Mouse (Mus musculus) kidney, embryonic 15.5 days (tissue): ENCODE measurements at regions not wholly inside any gene's neighbourhood (a gene's known extent, or its start where the extent isn't known, plus 50 kb on each side); places are given as distances from the start of the nearest gene placed in this dataset.
"Not testable (repeated sequence)": the region's sequence is repeated elsewhere in the genome, so short reads cannot be mapped to it uniquely, and the experiment has no call there.

Experiments
- ATAC-seq: fragments of 200-750 bp; cut with Nextera tagmentation; replicated peaks from 2 replicates; pipeline ENCODE4 v1.8.0; 2017; ENCODE audit warnings: moderate TSS enrichment; ENCODE audit not compliant: low FRiP score
- H3K27ac ChIP-seq: fragments of 300-500 bp; sonication (generic); 2 replicates; pipeline ENCODE4 v1.5.1; 2015; ENCODE audit warnings: mild to moderate bottlenecking, inconsistent platforms
- H3K27me3 ChIP-seq: fragments of 300-500 bp; sonication (generic); 2 replicates; pipeline ENCODE4 v1.6.1; 2015; ENCODE audit warnings: inconsistent platforms
- H3K36me3 ChIP-seq: fragments of 300-500 bp; sonication (generic); 2 replicates; pipeline ENCODE4 v1.6.1; 2015; ENCODE audit warnings: inconsistent platforms
- H3K4me1 ChIP-seq: fragments of 300-500 bp; sonication (generic); 2 replicates; pipeline ENCODE4 v1.6.1; 2015; ENCODE audit warnings: inconsistent platforms
- H3K4me2 ChIP-seq: fragments of 300-500 bp; sonication (generic); 2 replicates; pipeline ENCODE4 v1.6.1; 2015; ENCODE audit warnings: moderate library complexity, mild to moderate bottlenecking, inconsistent platforms
- H3K4me3 ChIP-seq: fragments of 300-500 bp; sonication (generic); replicated peaks from 2 replicates; pipeline ENCODE4 v1.5.1; 2015; ENCODE audit warnings: mild to moderate bottlenecking, inconsistent platforms
- H3K9ac ChIP-seq: fragments of 300-500 bp; sonication (generic); 2 replicates; pipeline ENCODE4 v1.6.1; 2015; ENCODE audit warnings: mild to moderate bottlenecking, inconsistent platforms
- H3K9me3 ChIP-seq: fragments of 300-500 bp; sonication (generic); replicated peaks from 2 replicates; pipeline ENCODE4 v1.6.1; 2016; ENCODE audit warnings: inconsistent platforms
- WGBS: fragments of 180-500 bp; shearing (Covaris S2); methylation state at CpG from one replicate; pipeline ENCODE4 v1.1.7; 2015; ENCODE audit warnings: mixed read lengths; 5-methylcytosine and 5-hydroxymethylcytosine counted together

- Histone ChIP-seq H3K4me2 (no peak overlapping the region), H3K4me3 (no peak overlapping the region), H3K4me1 (peaks cover 17% of the 10 kb centered on the region), H3K9ac (no peak overlapping the region), H3K27me3 (no peaks in the 10 kb centered on the region), H3K36me3 (no peaks in the 10 kb centered on the region), H3K27ac (no peak overlapping the region), H3K9me3 (no peaks in the 10 kb centered on the region)
- WGBS: 81% methylated on average over 11 of the region's 11 CpGs
- ATAC-seq: no peak
Observed at GRCm38 (mm10) chr17:29430401-29430800, 60.2 kb upstream of the Pim1 start.

GRCm38 (mm10) chr17:29430806-29431205, 59.7 kb upstream of the Pim1 start:
- H3K36me3 ChIP-seq: no peaks in the 10 kb centered on the region
- ATAC-seq: no peak
- WGBS: 95% methylated on average over 6 of the region's 6 CpGs

GRCm38 (mm10) chr17:29431553-29432297, 58.8 kb upstream of the Pim1 start:
- ATAC-seq: no peak
- Histone ChIP-seq H3K4me3 (no peak overlapping the region), H3K4me1 (peaks cover 19% of the 10 kb centered on the region), H3K4me2 (no peak overlapping the region), H3K27ac (no peak overlapping the region), H3K36me3 (no peaks in the 10 kb centered on the region), H3K9me3 (no peaks in the 10 kb centered on the region), H3K9ac (no peak overlapping the region), H3K27me3 (no peaks in the 10 kb centered on the region)
- 64% methylated on average over 8 of the region's 8 CpGs for WGBS

More at GRCm38 (mm10) chr17:29430806-29431205, 59.7 kb upstream of the Pim1 start:
- no peak overlapping the region for H3K27ac ChIP-seq
- H3K4me1 ChIP-seq: peaks cover 17% of the 10 kb centered on the region
- no peak overlapping the region for H3K9ac ChIP-seq
- H3K27me3 ChIP-seq: no peaks in the 10 kb centered on the region
- H3K4me3 ChIP-seq: no peak overlapping the region
- no peak overlapping the region for H3K4me2 ChIP-seq
- H3K9me3 ChIP-seq: no peaks in the 10 kb centered on the region

- WGBS: 91% methylated on average over 8 of the region's 8 CpGs
Observed at GRCm38 (mm10) chr17:29432666-29433065, 57.9 kb upstream of the Pim1 start.

GRCm38 (mm10) chr17:29433370-29433769, 57.2 kb upstream of the Pim1 start:
- H3K36me3 ChIP-seq: no peaks in the 10 kb centered on the region
- 75% methylated on average over 8 of the region's 8 CpGs for WGBS
- H3K9ac ChIP-seq: no peak overlapping the region
- H3K9me3 ChIP-seq: no peaks in the 10 kb centered on the region
- no peaks in the 10 kb centered on the region for H3K27me3 ChIP-seq
- H3K4me1 ChIP-seq: peaks cover 26% of the 10 kb centered on the region
- no peak overlapping the region for H3K27ac ChIP-seq
- H3K4me3 ChIP-seq: no peak overlapping the region
- no peak for ATAC-seq
- H3K4me2 ChIP-seq: no peak overlapping the region

More at GRCm38 (mm10) chr17:29432666-29433065, 57.9 kb upstream of the Pim1 start:
- Histone ChIP-seq H3K4me1 (peaks cover 26% of the 10 kb centered on the region), H3K27me3 (no peaks in the 10 kb centered on the region), H3K9me3 (no peaks in the 10 kb centered on the region), H3K36me3 (no peaks in the 10 kb centered on the region), H3K27ac (no peak overlapping the region), H3K9ac (no peak overlapping the region), H3K4me2 (no peak overlapping the region), H3K4me3 (no peak overlapping the region)
- ATAC-seq: no peak

GRCm38 (mm10) chr17:29434074-29434944, 56.2 kb upstream of the Pim1 start:
- 85% methylated on average over 20 of the region's 20 CpGs for WGBS
- H3K9ac ChIP-seq: no peak overlapping the region
- no peak overlapping the region for H3K4me2 ChIP-seq
- no peak overlapping the region for H3K4me3 ChIP-seq
- no peaks in the 10 kb centered on the region for H3K9me3 ChIP-seq
- no peaks in the 10 kb centered on the region for H3K36me3 ChIP-seq
- no peak overlapping the region for H3K27ac ChIP-seq
- no peak for ATAC-seq
- H3K4me1 ChIP-seq: peaks cover 30% of the 10 kb centered on the region
- no peaks in the 10 kb centered on the region for H3K27me3 ChIP-seq

GRCm38 (mm10) chr17:29435345-29436006, 55.1 kb upstream of the Pim1 start:
- no peaks in the 10 kb centered on the region for H3K27me3 ChIP-seq
- no peak overlapping the region for H3K27ac ChIP-seq
- H3K9me3 ChIP-seq: no peaks in the 10 kb centered on the region
- H3K4me1 ChIP-seq: peaks cover 40% of the 10 kb centered on the region
- ATAC-seq: no peak
- H3K4me3 ChIP-seq: no peak overlapping the region
- H3K36me3 ChIP-seq: no peaks in the 10 kb centered on the region
- H3K4me2 ChIP-seq: no peak overlapping the region
- H3K9ac ChIP-seq: no peak overlapping the region
- WGBS: 92% methylated on average over 9 of the region's 9 CpGs

- H3K27me3 ChIP-seq, ATAC-seq, H3K9me3 ChIP-seq, H3K36me3 ChIP-seq: not testable (repeated sequence)
- peaks cover 46% of the 10 kb centered on the region for H3K4me1 ChIP-seq
- peak overlapping the region; percentile 46; the same call in 1 of the 2 replicates for H3K4me3 ChIP-seq
- 71% methylated on average over 9 of the region's 9 CpGs for WGBS
- peak overlapping the region; percentile 92 for H3K27ac ChIP-seq
- peak overlapping the region; percentile 80 for H3K4me2 ChIP-seq
- peak overlapping the region; percentile 27; the same call in 1 of the 2 replicates for H3K9ac ChIP-seq
Observed at GRCm38 (mm10) chr17:29436484-29436870, 54.1 kb upstream of the Pim1 start.

- H3K4me3 ChIP-seq: peak overlapping the region; percentile 46
- H3K4me1 ChIP-seq: peaks cover 45% of the 10 kb centered on the region
- peak overlapping the region; percentile 27 for H3K9ac ChIP-seq
- H3K4me2 ChIP-seq: peak overlapping the region; percentile 80
- H3K27ac ChIP-seq: peak overlapping the region; percentile 92
- H3K9me3 ChIP-seq: no peaks in the 10 kb centered on the region
- under 1% methylated on average over 36 of the region's 36 CpGs for WGBS
- no peaks in the 10 kb centered on the region for H3K36me3 ChIP-seq
- H3K27me3 ChIP-seq: no peaks in the 10 kb centered on the region
- ATAC-seq: peak; percentile 89
Observed at GRCm38 (mm10) chr17:29436871-29437534, 53.5 kb upstream of the Pim1 start.

GRCm38 (mm10) chr17:29437535-29438324, 52.8 kb upstream of the Pim1 start:
- Histone ChIP-seq H3K27ac (peak overlapping the region; percentile 92), H3K9ac (peak overlapping the region; percentile 27), H3K9me3 (no peaks in the 10 kb centered on the region), H3K36me3 (no peaks in the 10 kb centered on the region), H3K4me3 (peak overlapping the region; percentile 46), H3K27me3 (no peaks in the 10 kb centered on the region), H3K4me2 (peak overlapping the region; percentile 80), H3K4me1 (peaks cover 47% of the 10 kb centered on the region)
- WGBS: 29% methylated on average over 16 of the region's 16 CpGs
- ATAC-seq: no peak
